Mouse (Mus musculus) mesoderm, embryonic 11.5 days (tissue): ENCODE data around the gene Samd15.

Experiments used
- DNase-seq: peaks from one replicate; pipeline ENCODE4 v3.0.0-alpha.2; 2012; ENCODE audit warnings: low read depth, low spot score

Samd15 gene

DNA sequence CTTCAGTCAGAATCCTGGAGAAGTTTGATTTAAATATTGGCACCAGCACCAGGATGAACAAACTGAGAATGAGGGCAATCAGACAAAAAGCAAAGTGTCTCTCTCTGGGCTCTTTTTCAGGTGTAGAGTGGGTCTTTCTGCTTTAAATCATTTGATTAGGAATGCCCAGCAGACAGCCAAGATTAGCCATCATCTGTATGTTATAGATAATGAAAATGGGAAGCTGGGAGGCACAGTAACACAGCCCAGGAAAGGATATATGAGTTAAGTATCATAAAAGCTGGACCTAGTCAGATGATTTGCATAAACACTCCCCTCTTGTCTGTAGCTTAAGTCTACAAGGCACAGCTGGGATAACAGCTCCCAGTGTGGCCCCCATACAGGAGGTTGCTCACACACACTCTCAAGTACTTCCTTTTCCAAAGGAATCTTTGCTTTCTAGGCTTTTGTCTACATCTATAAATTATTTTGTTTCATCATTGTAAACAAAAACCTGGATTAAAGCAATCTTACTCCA, 30.9 kb downstream of the Samd15 start:
- DNase-seq, result no peak

DNA sequence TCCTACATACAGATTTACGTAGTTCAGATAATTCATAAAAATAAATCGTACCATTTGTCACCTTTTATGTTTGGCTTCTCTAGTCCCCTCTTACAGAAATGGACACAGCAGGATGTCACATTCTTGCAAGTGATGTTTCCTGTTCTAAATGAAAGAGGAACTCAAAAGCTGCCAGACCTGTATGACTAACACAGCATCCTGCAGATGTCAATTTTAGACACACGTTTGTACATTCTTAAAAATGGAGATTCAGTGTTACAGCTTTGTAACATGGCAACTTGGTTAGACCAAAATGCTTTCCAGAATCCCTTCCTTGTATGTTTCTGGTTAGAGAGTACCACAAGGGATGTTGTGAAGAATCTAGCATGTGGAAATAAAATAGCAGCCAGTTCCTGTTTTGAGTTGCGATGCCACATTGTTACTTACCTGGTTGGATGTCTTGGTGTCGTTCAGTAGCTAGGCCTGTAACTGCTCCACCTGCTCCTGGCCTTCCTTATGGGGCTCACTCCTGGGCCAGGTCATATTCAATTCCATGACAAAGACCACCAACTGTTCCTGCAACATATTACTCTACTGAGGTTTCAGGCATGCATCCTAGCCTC, 37.5 kb downstream of the Samd15 start:
- DNase-seq, result no peak

DNA sequence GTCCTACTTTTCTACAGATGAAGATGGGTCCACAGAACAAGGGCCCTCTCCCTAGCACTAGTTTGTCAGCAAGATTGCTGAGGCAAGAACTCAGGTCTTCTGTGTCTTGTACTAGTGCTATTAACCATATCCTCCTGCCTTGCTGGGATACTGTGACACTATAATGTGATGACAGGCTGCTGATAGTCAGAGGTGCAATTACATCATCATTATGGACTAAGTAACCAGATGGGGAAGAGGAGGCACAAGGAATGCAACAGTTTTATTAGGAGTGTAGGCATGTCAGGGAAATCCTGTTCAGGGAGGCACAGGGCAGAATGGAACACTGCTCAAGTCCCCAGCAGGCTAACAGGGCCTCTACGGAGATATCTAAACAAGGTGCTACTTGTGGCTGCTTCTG, 39.1 kb downstream of the Samd15 start, which contains the start of gene Noxred1:
Gene Noxred1, minus strand, starts transcription at position 101 of the 400 bp plus-strand sequence.
- DNase-seq, result no peak

DNA sequence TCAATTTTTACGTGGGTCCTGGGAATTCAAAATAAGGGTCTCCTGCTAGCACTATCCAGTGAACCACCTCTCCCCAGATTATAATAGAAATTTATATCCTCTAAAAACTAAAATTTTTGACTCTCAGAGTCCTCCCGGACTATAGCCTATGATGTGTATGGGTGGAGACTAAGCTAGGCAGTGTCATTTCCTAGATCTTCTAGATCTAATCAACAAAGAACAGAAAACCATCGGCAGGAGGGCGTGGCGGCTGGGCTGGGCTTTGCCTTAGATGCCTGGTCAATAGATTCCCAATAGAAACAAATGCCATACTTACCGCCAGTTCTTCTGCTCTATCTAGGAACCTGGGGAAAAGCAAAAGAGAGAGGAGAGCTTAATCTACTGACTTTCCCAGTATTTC, 50.6 kb downstream of the Samd15 start:
- no peak for DNase-seq

DNA sequence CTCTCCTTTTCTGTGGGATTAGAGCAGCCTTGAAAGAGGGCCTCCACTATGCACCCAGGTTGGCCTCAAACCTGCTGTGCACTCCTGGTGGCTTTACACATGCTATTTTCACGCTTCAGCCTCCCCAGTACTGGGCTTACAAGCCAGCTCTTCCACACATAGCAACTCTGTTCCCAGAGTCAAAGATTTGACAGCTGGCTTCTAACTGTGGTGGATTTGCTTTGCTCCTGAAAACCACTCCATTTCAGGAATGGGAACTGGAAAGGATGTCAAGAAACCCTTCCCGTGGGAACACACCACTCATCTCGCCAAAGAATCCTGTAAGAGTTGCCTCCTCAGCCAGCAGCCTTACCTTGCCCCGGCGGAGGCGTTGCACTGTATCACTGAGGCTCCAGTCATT, 54.4 kb downstream of the Samd15 start:
- DNase-seq, result no peak

DNA sequence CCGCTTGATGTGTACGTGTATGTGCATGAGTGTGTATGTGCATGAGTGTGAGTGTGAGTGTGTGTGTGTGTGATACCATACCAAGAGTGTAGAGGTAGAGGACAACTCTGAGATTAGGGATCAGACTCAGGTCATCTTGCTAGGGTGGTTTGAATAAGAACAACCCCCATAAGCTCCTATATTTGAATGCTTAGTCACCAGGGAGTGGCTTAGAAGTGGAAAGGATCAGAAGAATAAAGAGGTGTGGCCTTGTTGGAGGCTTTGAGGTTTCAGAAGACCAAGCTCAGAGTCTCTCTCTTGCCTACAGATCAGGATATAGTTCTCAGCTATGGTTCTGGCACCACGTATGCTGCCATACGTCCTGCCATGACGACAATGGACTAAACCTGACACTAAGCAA, 57.1 kb downstream of the Samd15 start:
- DNase-seq, result no peak

DNA sequence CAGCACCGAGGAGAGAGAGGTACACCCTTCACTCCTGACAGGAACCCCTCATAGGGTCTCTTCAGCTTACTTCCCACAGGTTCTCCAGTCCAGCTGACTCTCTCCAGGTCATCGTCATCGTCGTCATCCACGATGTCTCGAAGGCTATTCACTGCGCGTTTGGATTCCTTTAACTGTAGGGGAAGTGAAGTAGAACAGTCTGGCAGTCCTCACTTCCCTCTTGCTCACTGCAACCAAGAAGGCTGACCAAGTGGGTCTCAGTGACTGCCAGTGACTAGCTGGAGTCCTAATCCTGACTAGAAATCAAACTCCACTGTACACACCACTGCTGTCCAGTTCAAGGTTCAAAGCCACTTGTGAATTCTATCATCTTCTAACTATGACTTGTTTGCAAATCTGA, 61.0 kb downstream of the Samd15 start:
- DNase-seq, result no peak
